ENCODE assay signal across 8 mouse cellular contexts in the genomic region with DNA sequence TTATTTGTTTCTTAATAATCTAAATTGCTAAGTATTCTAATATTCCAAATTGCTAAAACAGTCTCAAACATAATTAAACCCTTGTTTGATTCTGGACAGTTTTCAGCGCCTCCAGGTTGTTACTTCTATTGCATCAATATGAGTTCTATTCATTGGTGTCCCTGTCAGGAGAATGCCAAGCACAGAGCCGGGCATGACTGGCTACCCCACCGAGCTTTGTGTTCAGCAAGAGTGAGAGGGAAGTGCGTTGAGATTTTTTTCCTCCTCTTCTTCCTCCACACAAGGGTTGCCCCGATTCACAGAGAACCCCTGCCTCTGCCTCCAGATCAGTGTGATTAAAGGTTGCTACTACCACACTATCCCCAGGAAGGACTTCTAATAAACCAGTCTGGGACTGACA. TPM values are rescaled to one million over a fixed set of nuclear protein-coding genes. Genes with fewer than 3 reads are reported as not detected.
DNase-seq lines count a peak whose midpoint lies in the region; ATAC-seq and TF ChIP-seq lines count a peak whose summit lies in the region.
"Had no signal": no experiment of that assay in that cellular context is flagged by ENCODE, and none has a peak within 500 bp of the region (broad histone marks: within the 10 kb centered on the region; RNA-seq: fewer than 3 reads in every experiment).

No protein-coding gene starts in this region.

- no peak for TF ChIP-seq EP300 in liver, postnatal 0 days (IDR thresholded peaks at IDR 0.05; ENCODE audit: low read depth)

- no peak overlapping the region for H3K4me2 ChIP-seq in liver, postnatal 0 days (ENCODE audit: low read depth, low read length)
- H3K4me2 ChIP-seq in forebrain, embryonic 11.5 days (ENCODE audit: low read depth, low read length, severe bottlenecking): peak overlapping the region; percentile 34; the same call in 1 of the 2 replicates
- no peak overlapping the region for H3K4me2 ChIP-seq in hindbrain, embryonic 12.5 days (replicated peaks)
- peak overlapping the region; percentile 65 for H3K4me2 ChIP-seq in myocyte (ENCODE audit: low read depth)

- H3K9me3 ChIP-seq in liver, postnatal 0 days (ENCODE audit: low read length): no peaks in the 10 kb centered on the region
- no peaks in the 10 kb centered on the region for H3K9me3 ChIP-seq in forebrain, embryonic 11.5 days (ENCODE audit: control insufficient read depth, low read length)
- no peaks in the 10 kb centered on the region for H3K9me3 ChIP-seq in hindbrain, embryonic 12.5 days (replicated peaks)

- no peaks in the 10 kb centered on the region for H3K27me3 ChIP-seq in liver, adult 2 months (ENCODE audit: control insufficient read depth, insufficient read depth, low read length)
- no peaks in the 10 kb centered on the region for H3K27me3 ChIP-seq in liver, postnatal 0 days (ENCODE audit: insufficient read depth, low read length)
- no peaks in the 10 kb centered on the region for H3K27me3 ChIP-seq in forebrain, embryonic 11.5 days (ENCODE audit: control insufficient read depth, insufficient read depth, low read length)
- no peaks in the 10 kb centered on the region; the same call in none of the 2 replicates for H3K27me3 ChIP-seq in hindbrain, embryonic 12.5 days
- H3K27me3 ChIP-seq in myocyte (ENCODE audit: control insufficient read depth, insufficient read depth, insufficient read length): no peaks in the 10 kb centered on the region

- no peaks in the 10 kb centered on the region for H3K36me3 ChIP-seq in liver, adult 2 months (ENCODE audit: control insufficient read depth, insufficient read depth, low read length)
- H3K36me3 ChIP-seq in liver, postnatal 0 days (replicated peaks; ENCODE audit: insufficient read depth, low read length): no peaks in the 10 kb centered on the region
- no peaks in the 10 kb centered on the region for H3K36me3 ChIP-seq in forebrain, embryonic 11.5 days (ENCODE audit: control insufficient read depth, insufficient read depth, low read length)
- no peaks in the 10 kb centered on the region for H3K36me3 ChIP-seq in hindbrain, embryonic 12.5 days
- no peaks in the 10 kb centered on the region for H3K36me3 ChIP-seq in myocyte (ENCODE audit: control insufficient read depth, insufficient read depth)

- 55% methylated on average over 5 of the region's 5 CpGs for WGBS in liver, adult 2 months
- 45% methylated on average over 5 of the region's 5 CpGs for WGBS in liver, postnatal 0 days (ENCODE audit: insufficient replicate concordance)
- 13% methylated on average over 5 of the region's 5 CpGs for whole genome bisulfite sequencing in forebrain, embryonic 11.5 days
- 17% methylated on average over 5 of the region's 5 CpGs for WGBS in hindbrain, embryonic 12.5 days

- no peak for DNase-seq in liver, adult 2 months (ENCODE audit: extremely low read depth, low read depth, low spot score)
- DNase-seq in liver, postnatal 0 days: no peak
- DNase-seq in forebrain, embryonic 11.5 days (ENCODE audit: low spot score): peak; percentile 51
- no peak for DNase-seq in yolk sac, embryonic 10.5 days (ENCODE audit: low spot score)
- no peak for DNase-seq in layer of hippocampus, adult 11-12 months (ENCODE audit: low spot score)

- no peak overlapping the region for H3K9ac ChIP-seq in liver, adult 2 months (ENCODE audit: low read depth, low read length)
- no peak overlapping the region for H3K9ac ChIP-seq in liver, postnatal 0 days (replicated peaks)
- H3K9ac ChIP-seq in forebrain, embryonic 11.5 days (ENCODE audit: low read length): peak overlapping the region; percentile 36; the same call in 1 of the 2 replicates
- no peak overlapping the region for H3K9ac ChIP-seq in hindbrain, embryonic 12.5 days

- no peak for TF ChIP-seq CTCF in liver, adult 2 months (IDR thresholded peaks at IDR 0.05; ENCODE audit: low read depth, low read length)
- no peak for TF ChIP-seq CTCF in liver, postnatal 0 days (IDR thresholded peaks at IDR 0.05; ENCODE audit: low read depth)

- no peak for TF ChIP-seq POLR2A in liver, adult 2 months (IDR thresholded peaks at IDR 0.05; ENCODE audit: extremely low read depth, insufficient read depth, low read length)
- no peak for TF ChIP-seq POLR2A in myocyte (IDR thresholded peaks at IDR 0.05; ENCODE audit: insufficient read length, low read depth)

- no peak overlapping the region for H3K4me3 ChIP-seq in liver, adult 2 months (ENCODE audit: insufficient read depth, low read depth, low read length)
- H3K4me3 ChIP-seq in liver, postnatal 0 days (ENCODE audit: low read depth, low read length): no peak overlapping the region
- no peak overlapping the region for H3K4me3 ChIP-seq in forebrain, embryonic 11.5 days (ENCODE audit: low read depth, low read length)
- H3K4me3 ChIP-seq in hindbrain, embryonic 12.5 days: no peak overlapping the region
- no peak overlapping the region for H3K4me3 ChIP-seq in myocyte

- peaks cover 2% of the 10 kb centered on the region for H3K4me1 ChIP-seq in liver, adult 2 months (ENCODE audit: control insufficient read depth, insufficient read depth, low read length)
- H3K4me1 ChIP-seq in liver, postnatal 0 days (ENCODE audit: insufficient read depth): peaks cover 5% of the 10 kb centered on the region; the same call in 1 of the 2 replicates
- H3K4me1 ChIP-seq in forebrain, embryonic 11.5 days (replicated peaks; ENCODE audit: control insufficient read depth, insufficient read depth, low read length): peaks cover 24% of the 10 kb centered on the region
- peaks cover 23% of the 10 kb centered on the region for H3K4me1 ChIP-seq in hindbrain, embryonic 12.5 days

- H3K27ac ChIP-seq in liver, adult 2 months (replicated peaks; ENCODE audit: insufficient read depth, low read depth, low read length): peak overlapping the region; percentile 15; the same call in 1 of the 2 replicates
- H3K27ac ChIP-seq in liver, postnatal 0 days (ENCODE audit: low read depth): no peak overlapping the region
- H3K27ac ChIP-seq in forebrain, embryonic 11.5 days (ENCODE audit: low read depth, low read length): peak overlapping the region; percentile 61; the same call in 1 of the 2 replicates
- H3K27ac ChIP-seq in hindbrain, embryonic 12.5 days: no peak overlapping the region

- no peaks in the 10 kb centered on the region for H3K79me2 ChIP-seq in liver, adult 2 months (ENCODE audit: control insufficient read depth, insufficient read depth, low read length)
- H3K79me2 ChIP-seq in myocyte (ENCODE audit: control insufficient read depth, insufficient read depth): no peaks in the 10 kb centered on the region

- H3ac ChIP-seq in myocyte (ENCODE audit: control insufficient read depth, insufficient read length): no peak overlapping the region

- no peak for ATAC-seq in liver, postnatal 0 days
- ATAC-seq in forebrain, embryonic 11.5 days (replicated peaks; ENCODE audit: low FRiP score): peak; percentile 41
- peak; percentile 62 for ATAC-seq in hindbrain, embryonic 12.5 days (ENCODE audit: low FRiP score)
- ATAC-seq: activated CD4-positive, CD25-positive, alpha-beta regulatory T cell, adult 4 months had no signal

TF ChIP-seq in myocyte, 11 proteins besides CTCF, POLR2A, EP300 and RAD21:
- TF ChIP-seq POLR2AphosphoS2 (IDR thresholded peaks at IDR 0.05; ENCODE audit: insufficient read length, low read depth): no peak
- no peak for TF ChIP-seq MYOD1 (IDR thresholded peaks at IDR 0.05; ENCODE audit: control insufficient read depth in 1 of 3, insufficient read length in 2 of 3, low read depth in 2 of 3)
- no peak for TF ChIP-seq SRF (IDR thresholded peaks at IDR 0.05; ENCODE audit: control insufficient read depth, insufficient read length, low read depth)
- no peak for TF ChIP-seq TCF3 (IDR thresholded peaks at IDR 0.05; ENCODE audit: insufficient read length, low read depth)
- TF ChIP-seq TCF12 (IDR thresholded peaks at IDR 0.05; ENCODE audit: insufficient read depth, poor library complexity, severe bottlenecking): no peak

RNA-seq across cellular contexts. Expression of a gene that starts 53.5 kb away (rescaled TPM):
- 4.2 and 4.3 TPM in 2 replicates for total RNA-seq in liver, adult 2 months (2014; rRNA removed)
- 0.47 and 0.88 TPM in 2 replicates for polyA plus RNA-seq in liver, adult 2 months (2012; rRNA removed)
- 2.3 and 2.8 TPM in 2 replicates for polyA plus RNA-seq in liver, postnatal 0 days (2015; fragmentation: Nextera tagmentation; extraction: Ambion mirVana)
- polyA plus RNA-seq in forebrain, embryonic 11.5 days (2014; fragmentation: Nextera tagmentation; extraction: Ambion mirVana): 19.6 and 24.1 TPM in 2 replicates
- 29.8 and 34.4 TPM in 2 replicates for polyA plus RNA-seq in hindbrain, embryonic 12.5 days (2016; fragmentation: Nextera tagmentation; extraction: Ambion mirVana)
- 5.3 TPM for polyA plus RNA-seq in myocyte (2012; fragmentation: generic; extraction: Trizol)

Comparison
In these comparisons a context has a peak if more than half of its experiments do, and no peak if none do; other contexts are left out.
1. H3K27ac ChIP-seq: peak in liver, adult 2 months (single experiment) and forebrain, embryonic 11.5 days (single experiment); none in liver, postnatal 0 days (single experiment) and hindbrain, embryonic 12.5 days (single experiment).
2. H3K4me2 ChIP-seq: peak in forebrain, embryonic 11.5 days (single experiment) and myocyte (single experiment); none in liver, postnatal 0 days (single experiment) and hindbrain, embryonic 12.5 days (single experiment).